Mouse (Mus musculus): ENCODE data around the gene Ccdc177.

Ccdc177 gene

GRCm38 (mm10) chr12:80785005-80785404 lies 24.5 kb upstream of the Ccdc177 start:
- no peak for DNase-seq (ENCODE audit: low spot score in 2 of 2)

- DNase-seq (ENCODE audit: low spot score in 2 of 2) = no peak
Measured at GRCm38 (mm10) chr12:80783889-80784288, 23.4 kb upstream of the Ccdc177 start.

- DNase-seq (ENCODE audit: low spot score in 2 of 2) = no peak
Measured at GRCm38 (mm10) chr12:80782892-80783291, 22.4 kb upstream of the Ccdc177 start.

- DNase-seq (ENCODE audit: low spot score in 2 of 2) = no peak
Measured at GRCm38 (mm10) chr12:80782190-80782589, 21.7 kb upstream of the Ccdc177 start.

GRCm38 (mm10) chr12:80779760-80780159 lies 19.3 kb upstream of the Ccdc177 start:
- DNase-seq (ENCODE audit: low spot score in 2 of 2) = no peak

GRCm38 (mm10) chr12:80778188-80778936 lies 17.9 kb upstream of the Ccdc177 start:
- DNase-seq (ENCODE audit: low spot score in 2 of 2) = no peak

GRCm38 (mm10) chr12:80776046-80776634 lies 15.7 kb upstream of the Ccdc177 start:
- no peak for DNase-seq (ENCODE audit: low spot score in 2 of 2)

GRCm38 (mm10) chr12:80774786-80775185 lies 14.3 kb upstream of the Ccdc177 start:
- no peak for DNase-seq (ENCODE audit: low spot score in 2 of 2)

GRCm38 (mm10) chr12:80769697-80770096 lies 9.2 kb upstream of the Ccdc177 start:
- DNase-seq (ENCODE audit: low spot score in 2 of 2) = peak; percentile 56 to 71

GRCm38 (mm10) chr12:80764116-80764515 lies 3.6 kb upstream of the Ccdc177 start:
- DNase-seq (ENCODE audit: low spot score in 2 of 2) = no peak

- no peak for DNase-seq (ENCODE audit: low spot score in 2 of 2)
Measured at GRCm38 (mm10) chr12:80762982-80763381, 2.5 kb upstream of the Ccdc177 start.

- DNase-seq (ENCODE audit: low spot score in 2 of 2) = no peak
Measured at GRCm38 (mm10) chr12:80759713-80760395, 633 bp downstream of the Ccdc177 start.

GRCm38 (mm10) chr12:80759387-80759712 lies 1.1 kb downstream of the Ccdc177 start:
- no peak for DNase-seq (ENCODE audit: low spot score in 2 of 2)

GRCm38 (mm10) chr12:80758559-80759386 lies 1.7 kb downstream of the Ccdc177 start:
- peak in 1 of 2 experiments; percentile 34 for DNase-seq (ENCODE audit: low spot score in 2 of 2)

- DNase-seq (ENCODE audit: low spot score in 2 of 2) = peak; percentile 33 to 56
Measured at GRCm38 (mm10) chr12:80757751-80758558, 2.5 kb downstream of the Ccdc177 start.

- no peak for DNase-seq (ENCODE audit: low spot score in 2 of 2)
Measured at GRCm38 (mm10) chr12:80751556-80751955, 8.9 kb downstream of the Ccdc177 start.

- DNase-seq (ENCODE audit: low spot score in 2 of 2) = no peak
Measured at GRCm38 (mm10) chr12:80746031-80746813, 14.3 kb downstream of the Ccdc177 start.

GRCm38 (mm10) chr12:80744614-80745013 lies 15.9 kb downstream of the Ccdc177 start:
- no peak for DNase-seq (ENCODE audit: low spot score in 2 of 2)

GRCm38 (mm10) chr12:80739482-80739881 lies 21.0 kb downstream of the Ccdc177 start:
- DNase-seq (ENCODE audit: low spot score in 2 of 2) = no peak

GRCm38 (mm10) chr12:80737283-80737600 lies 23.2 kb downstream of the Ccdc177 start:
- DNase-seq (ENCODE audit: low spot score in 2 of 2) = no peak
